8 mouse cellular contexts compared by ENCODE assay signal in the genomic region with DNA sequence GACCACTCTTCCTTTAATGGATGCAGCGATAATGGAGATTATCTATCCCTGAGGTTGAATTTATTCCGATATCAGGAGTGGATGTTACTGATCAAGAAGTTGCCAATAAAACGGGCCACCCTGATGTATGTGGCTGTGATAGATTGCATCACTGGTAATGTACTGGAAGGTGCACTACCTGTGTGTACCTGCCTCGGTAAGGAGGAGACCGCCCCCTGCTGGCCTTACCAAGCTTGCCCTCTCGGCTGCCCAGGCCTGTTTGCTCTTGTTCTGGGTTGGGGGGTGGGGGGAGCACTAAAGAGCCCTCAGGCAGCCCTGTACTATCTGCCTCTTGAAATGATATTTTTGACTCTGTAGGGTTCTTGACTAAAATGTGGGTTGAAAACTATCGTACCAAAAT. TPM values are rescaled to one million over a fixed set of nuclear protein-coding genes. Genes with fewer than 3 reads are reported as not detected.
A peak's percentile ranks its signal among the peaks of the same experiment; 100 is the strongest.
DNase-seq lines count a peak whose midpoint lies in the region; ATAC-seq and TF ChIP-seq lines count a peak whose summit lies in the region.

No protein-coding gene starts in this region.

- H3K4me1 ChIP-seq in forebrain, embryonic 16.5 days (replicated peaks; ENCODE audit: control insufficient read depth, insufficient read depth, low read length), result peaks cover 2% of the 10 kb centered on the region; the same call in 1 of the 2 replicates
- no peaks in the 10 kb centered on the region for H3K4me1 ChIP-seq in forebrain, embryonic 11.5 days (replicated peaks; ENCODE audit: control insufficient read depth, insufficient read depth, low read length)
- H3K4me1 ChIP-seq in E14TG2a.4 (replicated peaks; ENCODE audit: low read depth, low read length), result peaks cover 8% of the 10 kb centered on the region; the same call in 1 of the 2 replicates
- no peaks in the 10 kb centered on the region for H3K4me1 ChIP-seq in intestine, embryonic 14.5 days (replicated peaks; ENCODE audit: control insufficient read depth, insufficient read depth, low read length)
- H3K4me1 ChIP-seq in hindbrain, embryonic 14.5 days (replicated peaks; ENCODE audit: control insufficient read depth, insufficient read depth, low read length), result no peaks in the 10 kb centered on the region

- H3K4me2 ChIP-seq in forebrain, embryonic 16.5 days (ENCODE audit: low read length), result no peak overlapping the region
- no peak overlapping the region for H3K4me2 ChIP-seq in forebrain, embryonic 11.5 days (ENCODE audit: low read depth, low read length, severe bottlenecking)
- H3K4me2 ChIP-seq in intestine, embryonic 14.5 days (ENCODE audit: low read length), result no peak overlapping the region
- H3K4me2 ChIP-seq in hindbrain, embryonic 14.5 days (replicated peaks), result no peak overlapping the region

- no peak overlapping the region for H3K4me3 ChIP-seq in forebrain, embryonic 16.5 days (replicated peaks; ENCODE audit: low read length)
- no peak overlapping the region for H3K4me3 ChIP-seq in forebrain, embryonic 11.5 days (ENCODE audit: low read depth, low read length)
- no peak overlapping the region for H3K4me3 ChIP-seq in E14TG2a.4 (replicated peaks; ENCODE audit: low read length)
- H3K4me3 ChIP-seq in intestine, embryonic 14.5 days (ENCODE audit: low read depth, low read length), result no peak overlapping the region
- no peak overlapping the region for H3K4me3 ChIP-seq in hindbrain, embryonic 14.5 days (replicated peaks; ENCODE audit: low read length)

- H3K36me3 ChIP-seq in forebrain, embryonic 16.5 days (ENCODE audit: control insufficient read depth, insufficient read depth), result no peaks in the 10 kb centered on the region
- H3K36me3 ChIP-seq in forebrain, embryonic 11.5 days (ENCODE audit: control insufficient read depth, insufficient read depth, low read length), result no peaks in the 10 kb centered on the region
- H3K36me3 ChIP-seq in E14TG2a.4 (ENCODE audit: insufficient read depth, low read length), result no peaks in the 10 kb centered on the region
- no peaks in the 10 kb centered on the region for H3K36me3 ChIP-seq in intestine, embryonic 14.5 days (ENCODE audit: control insufficient read depth, insufficient read depth, low read length)
- H3K36me3 ChIP-seq in hindbrain, embryonic 14.5 days (replicated peaks; ENCODE audit: control insufficient read depth, insufficient read depth), result no peaks in the 10 kb centered on the region

- 83% methylated on average over 7 of the region's 7 CpGs for WGBS in forebrain, embryonic 16.5 days
- 76% methylated on average over 7 of the region's 7 CpGs for WGBS in forebrain, embryonic 11.5 days
- WGBS in intestine, embryonic 14.5 days, result 77% methylated on average over 7 of the region's 7 CpGs
- 91% methylated on average over 7 of the region's 7 CpGs for WGBS in hindbrain, embryonic 14.5 days

- no peak for DNase-seq in forebrain, embryonic 11.5 days (ENCODE audit: low spot score)
- DNase-seq in intestine, embryonic 14.5 days (ENCODE audit: low spot score), result peak; percentile 64
- DNase-seq in lung, postnatal 14 days, result peak; percentile 70
- DNase-seq in thymus, postnatal 10 days (ENCODE audit: low spot score in 2 of 2), result peak; percentile 14 to 51
- no peak for DNase-seq in hindbrain, embryonic 14.5 days (ENCODE audit: low spot score)
- DNase-seq in frontal cortex, postnatal 36 days (ENCODE audit: low spot score in 2 of 2), result no peak

- H3K9ac ChIP-seq in forebrain, embryonic 16.5 days (replicated peaks; ENCODE audit: low read depth, low read length), result no peak overlapping the region
- no peak overlapping the region for H3K9ac ChIP-seq in forebrain, embryonic 11.5 days (ENCODE audit: low read length)
- H3K9ac ChIP-seq in intestine, embryonic 14.5 days (ENCODE audit: low read length), result no peak overlapping the region
- no peak overlapping the region for H3K9ac ChIP-seq in hindbrain, embryonic 14.5 days

- H3K27me3 ChIP-seq in forebrain, embryonic 16.5 days (replicated peaks; ENCODE audit: control insufficient read depth, insufficient read depth, low read length), result no peaks in the 10 kb centered on the region
- H3K27me3 ChIP-seq in forebrain, embryonic 11.5 days (ENCODE audit: control insufficient read depth, insufficient read depth, low read length), result no peaks in the 10 kb centered on the region
- H3K27me3 ChIP-seq in E14TG2a.4 (ENCODE audit: insufficient read depth, low read length), result peaks cover 12% of the 10 kb centered on the region
- no peaks in the 10 kb centered on the region for H3K27me3 ChIP-seq in intestine, embryonic 14.5 days (replicated peaks; ENCODE audit: control insufficient read depth, insufficient read depth, low read length)
- H3K27me3 ChIP-seq in hindbrain, embryonic 14.5 days (ENCODE audit: control insufficient read depth, insufficient read depth, low read length), result no peaks in the 10 kb centered on the region

- no peaks in the 10 kb centered on the region for H3K9me3 ChIP-seq in forebrain, embryonic 16.5 days (ENCODE audit: control insufficient read depth, low read length)
- no peaks in the 10 kb centered on the region for H3K9me3 ChIP-seq in forebrain, embryonic 11.5 days (ENCODE audit: control insufficient read depth, low read length)
- H3K9me3 ChIP-seq in E14TG2a.4 (ENCODE audit: low read length), result no peaks in the 10 kb centered on the region
- H3K9me3 ChIP-seq in intestine, embryonic 14.5 days (ENCODE audit: control insufficient read depth, low read length), result no peaks in the 10 kb centered on the region
- no peaks in the 10 kb centered on the region for H3K9me3 ChIP-seq in hindbrain, embryonic 14.5 days (ENCODE audit: control insufficient read depth, low read length)

- H3K27ac ChIP-seq in forebrain, embryonic 16.5 days (ENCODE audit: low read length), result no peak overlapping the region
- H3K27ac ChIP-seq in forebrain, embryonic 11.5 days (ENCODE audit: low read depth, low read length), result no peak overlapping the region
- H3K27ac ChIP-seq in intestine, embryonic 14.5 days (ENCODE audit: low read depth), result no peak overlapping the region
- H3K27ac ChIP-seq in hindbrain, embryonic 14.5 days, result no peak overlapping the region

- 0 out of 2 replicates have a peak, but pooled peaks have one; percentile 21 for ATAC-seq in forebrain, embryonic 16.5 days
- ATAC-seq in forebrain, embryonic 11.5 days (replicated peaks; ENCODE audit: low FRiP score), result no peak
- no peak for ATAC-seq in intestine, embryonic 14.5 days (replicated peaks; ENCODE audit: low FRiP score, low TSS enrichment, low read depth)
- ATAC-seq in hindbrain, embryonic 14.5 days (ENCODE audit: low FRiP score), result no peak

- peak; percentile 53 for TF ChIP-seq CTCF in E14TG2a.4 (conservative IDR thresholded peaks at IDR 0.05; ENCODE audit: low read length)

RNA-seq across cellular contexts. Expression of a gene that starts 48.2 kb away (rescaled TPM):
- 39.9 and 42.9 TPM in 2 replicates for polyA plus RNA-seq in forebrain, embryonic 16.5 days (2015; fragmentation: Nextera tagmentation; extraction: Ambion mirVana)
- polyA plus RNA-seq in forebrain, embryonic 11.5 days (2014; fragmentation: Nextera tagmentation; extraction: Ambion mirVana), result 6.0 and 6.1 TPM in 2 replicates
- polyA plus RNA-seq in intestine, embryonic 14.5 days (2014; fragmentation: Nextera tagmentation; extraction: Ambion mirVana), result 7.5 and 7.7 TPM in 2 replicates
- polyA plus RNA-seq in hindbrain, embryonic 14.5 days (2014; fragmentation: Nextera tagmentation; extraction: Ambion mirVana), result 38.7 and 43.5 TPM in 2 replicates

Comparison
In these comparisons a context has a peak if more than half of its experiments do, and no peak if none do; other contexts are left out.
1. DNase-seq: peak in intestine, embryonic 14.5 days (single experiment), lung, postnatal 14 days (single experiment) and thymus, postnatal 10 days (2 of 2); none in forebrain, embryonic 11.5 days (single experiment), hindbrain, embryonic 14.5 days (single experiment) and frontal cortex, postnatal 36 days (0 of 2).